Mouse (Mus musculus) forebrain, embryonic 12.5 days (tissue): ENCODE measurements around the gene 1110051M20Rik. TPM values are rescaled to one million over a fixed set of nuclear protein-coding genes. Genes with fewer than 3 reads are reported as not detected.

ENCODE experiments used
- ATAC-seq: fragments of 200-750 bp; cut with Nextera tagmentation; 2 replicates; pipeline ENCODE4 v1.8.0; 2017; ENCODE audit warnings: moderate TSS enrichment; ENCODE audit not compliant: low FRiP score
- H3K27ac ChIP-seq: fragments of 300-500 bp; sonication (generic); 2 replicates; pipeline ENCODE4 v1.5.1; 2016; ENCODE audit warnings: mild to moderate bottlenecking
- H3K27me3 ChIP-seq: fragments of 300-500 bp; sonication (generic); 2 replicates; pipeline ENCODE4 v1.6.1; 2016; ENCODE audit warnings: mild to moderate bottlenecking
- H3K36me3 ChIP-seq: fragments of 300-500 bp; sonication (generic); replicated peaks from 2 replicates; pipeline ENCODE4 v1.6.1; 2016; ENCODE audit warnings: mild to moderate bottlenecking
- H3K4me1 ChIP-seq: fragments of 300-500 bp; sonication (generic); 2 replicates; pipeline ENCODE4 v1.6.1; 2016
- H3K4me2 ChIP-seq: fragments of 300-500 bp; sonication (generic); 2 replicates; pipeline ENCODE4 v1.6.1; 2016; ENCODE audit warnings: mild to moderate bottlenecking, moderate library complexity
- H3K4me3 ChIP-seq: fragments of 300-500 bp; sonication (generic); replicated peaks from 2 replicates; pipeline ENCODE4 v1.5.1; 2016; ENCODE audit warnings: mild to moderate bottlenecking
- H3K9ac ChIP-seq: fragments of 300-500 bp; sonication (generic); 2 replicates; pipeline ENCODE4 v1.6.1; 2016; ENCODE audit warnings: mild to moderate bottlenecking
- H3K9me3 ChIP-seq: fragments of 300-500 bp; sonication (generic); 2 replicates; pipeline ENCODE4 v1.6.1; 2016
- WGBS: fragments of 180-500 bp; shearing (Covaris S2); methylation state at CpG from one replicate; pipeline ENCODE4 v1.1.7; 2016; 5-methylcytosine and 5-hydroxymethylcytosine counted together
- polyA plus RNA-seq: library from polyadenylated mRNA; unstranded; fragments of >200 nt; fragmentation: Nextera tagmentation; extraction: Ambion mirVana; gene quantifications from 2 replicates; pipeline ENCODE4 v1.2.1, GENCODE M21; 2016

Gene 1110051M20Rik
- polyA plus RNA-seq, 1 experiment from 2014 or later = 110 TPM

GRCm38 (mm10) chr2:91439271-91439670, 5.2 kb downstream of the 1110051M20Rik start:
- H3K36me3 ChIP-seq = no peaks in the 10 kb centered on the region
- H3K4me1 ChIP-seq = peaks cover 30% of the 10 kb centered on the region
- H3K27me3 ChIP-seq = peaks cover 8% of the 10 kb centered on the region
- H3K4me3 ChIP-seq = no peak overlapping the region
- WGBS = 88% methylated on average over 10 of the region's 10 CpGs
- no peak overlapping the region for H3K4me2 ChIP-seq
- no peak for ATAC-seq
- H3K9me3 ChIP-seq = no peaks in the 10 kb centered on the region
- no peak overlapping the region for H3K27ac ChIP-seq
- no peak overlapping the region for H3K9ac ChIP-seq

- Histone ChIP-seq H3K4me2 (peak overlapping the region; percentile 0; the same call in 1 of the 2 replicates), H3K9me3 (no peaks in the 10 kb centered on the region), H3K27me3 (peaks cover 12% of the 10 kb centered on the region), H3K36me3 (no peaks in the 10 kb centered on the region), H3K4me3 (no peak overlapping the region), H3K4me1 (peaks cover 24% of the 10 kb centered on the region), H3K27ac (peak overlapping the region; percentile 85), H3K9ac (peak overlapping the region; percentile 29; the same call in 1 of the 2 replicates)
- peak; percentile 77; the same call in 1 of the 2 replicates for ATAC-seq
- 31% methylated on average over 5 of the region's 5 CpGs for WGBS
Observed at GRCm38 (mm10) chr2:91437116-91437815, 7.2 kb downstream of the 1110051M20Rik start.

GRCm38 (mm10) chr2:91436713-91437112, 7.8 kb downstream of the 1110051M20Rik start:
- no peaks in the 10 kb centered on the region for H3K36me3 ChIP-seq
- 38% methylated on average over 8 of the region's 8 CpGs for WGBS
- H3K4me2 ChIP-seq = 0 out of 2 replicates have a peak overlapping the region, but pooled peaks have one; percentile 0
- no peak overlapping the region for H3K9ac ChIP-seq
- peak overlapping the region; percentile 85 for H3K27ac ChIP-seq
- peak; percentile 59; the same call in 1 of the 2 replicates for ATAC-seq
- H3K4me1 ChIP-seq = peaks cover 24% of the 10 kb centered on the region
- no peak overlapping the region for H3K4me3 ChIP-seq
- peaks cover 12% of the 10 kb centered on the region for H3K27me3 ChIP-seq
- H3K9me3 ChIP-seq = no peaks in the 10 kb centered on the region

- Histone ChIP-seq H3K27me3 (peaks cover 22% of the 10 kb centered on the region), H3K36me3 (no peaks in the 10 kb centered on the region), H3K27ac (peak overlapping the region; percentile 83), H3K4me2 (peak overlapping the region; percentile 27), H3K9ac (0 out of 2 replicates have a peak overlapping the region, but pooled peaks have one; percentile 18), H3K9me3 (no peaks in the 10 kb centered on the region), H3K4me3 (no peak overlapping the region), H3K4me1 (peaks cover 35% of the 10 kb centered on the region)
- ATAC-seq = peak; percentile 85
- 10% methylated on average over 6 of the region's 6 CpGs for WGBS
Observed at GRCm38 (mm10) chr2:91430600-91430919, 13.9 kb downstream of the 1110051M20Rik start.

- WGBS = 9% methylated on average over 9 of the region's 9 CpGs
- Histone ChIP-seq H3K36me3 (no peaks in the 10 kb centered on the region), H3K9ac (0 out of 2 replicates have a peak overlapping the region, but pooled peaks have one; percentile 18), H3K27ac (peak overlapping the region; percentile 83), H3K4me3 (no peak overlapping the region), H3K4me2 (peak overlapping the region; percentile 27), H3K4me1 (peaks cover 35% of the 10 kb centered on the region), H3K9me3 (no peaks in the 10 kb centered on the region), H3K27me3 (peaks cover 19% of the 10 kb centered on the region)
- ATAC-seq = peak; percentile 77; the same call in 1 of the 2 replicates
Observed at GRCm38 (mm10) chr2:91429915-91430599, 14.4 kb downstream of the 1110051M20Rik start.

GRCm38 (mm10) chr2:91429146-91429545, 15.4 kb downstream of the 1110051M20Rik start:
- Histone ChIP-seq H3K27me3 (peaks cover 20% of the 10 kb centered on the region), H3K36me3 (no peaks in the 10 kb centered on the region), H3K4me2 (no peak overlapping the region; the same call in 1 of the 2 replicates), H3K9ac (no peak overlapping the region), H3K4me1 (peaks cover 35% of the 10 kb centered on the region), H3K9me3 (no peaks in the 10 kb centered on the region), H3K27ac (peak overlapping the region; percentile 83; the same call in 1 of the 2 replicates), H3K4me3 (no peak overlapping the region)
- ATAC-seq = no peak
- 82% methylated on average over 3 of the region's 3 CpGs for WGBS

GRCm38 (mm10) chr2:91426321-91426720, 18.2 kb downstream of the 1110051M20Rik start:
- Histone ChIP-seq H3K4me3 (no peak overlapping the region), H3K4me2 (no peak overlapping the region), H3K4me1 (peaks cover 33% of the 10 kb centered on the region), H3K27me3 (peaks cover 16% of the 10 kb centered on the region), H3K9ac (no peak overlapping the region), H3K36me3 (peaks cover 7% of the 10 kb centered on the region), H3K27ac (no peak overlapping the region), H3K9me3 (no peaks in the 10 kb centered on the region)
- ATAC-seq = no peak
- WGBS = 86% methylated on average over 1 of the region's 1 CpGs

- H3K4me1 ChIP-seq = peaks cover 11% of the 10 kb centered on the region
Observed at GRCm38 (mm10) chr2:91424061-91424720, 20.3 kb downstream of the 1110051M20Rik start.

GRCm38 (mm10) chr2:91421641-91422040, 22.9 kb downstream of the 1110051M20Rik start:
- no peak for ATAC-seq
- Histone ChIP-seq H3K36me3 (peaks cover 26% of the 10 kb centered on the region), H3K27ac (no peak overlapping the region), H3K27me3 (peaks cover 9% of the 10 kb centered on the region; the same call in 1 of the 2 replicates), H3K9ac (no peak overlapping the region), H3K4me3 (no peak overlapping the region), H3K4me2 (no peak overlapping the region), H3K9me3 (no peaks in the 10 kb centered on the region), H3K4me1 (peaks cover 6% of the 10 kb centered on the region)
- WGBS = 43% methylated on average over 5 of the region's 5 CpGs

More at GRCm38 (mm10) chr2:91424061-91424720, 20.3 kb downstream of the 1110051M20Rik start:
- no peak overlapping the region for H3K27ac ChIP-seq
- no peak for ATAC-seq
- no peak overlapping the region for H3K9ac ChIP-seq
- H3K9me3 ChIP-seq = no peaks in the 10 kb centered on the region
- peaks cover 26% of the 10 kb centered on the region for H3K36me3 ChIP-seq
- H3K4me2 ChIP-seq = no peak overlapping the region
- no peak overlapping the region for H3K4me3 ChIP-seq
- WGBS = 78% methylated on average over 7 of the region's 7 CpGs
- H3K27me3 ChIP-seq = peaks cover 16% of the 10 kb centered on the region

GRCm38 (mm10) chr2:91413811-91414210, 30.7 kb downstream of the 1110051M20Rik start:
- H3K9me3 ChIP-seq = no peaks in the 10 kb centered on the region
- H3K27ac ChIP-seq = no peak overlapping the region
- 0 out of 2 replicates have a peak, but pooled peaks cover 7% of the 10 kb centered on the region for H3K27me3 ChIP-seq
- WGBS = 87% methylated on average over 1 of the region's 1 CpGs
- 0 out of 2 replicates have a peak, but pooled peaks cover 3% of the 10 kb centered on the region for H3K4me1 ChIP-seq
- H3K4me2 ChIP-seq = no peak overlapping the region
- H3K4me3 ChIP-seq = no peak overlapping the region
- H3K9ac ChIP-seq = no peak overlapping the region
- H3K36me3 ChIP-seq = no peaks in the 10 kb centered on the region
- no peak for ATAC-seq

GRCm38 (mm10) chr2:91412361-91412760, 32.1 kb downstream of the 1110051M20Rik start:
- 0 out of 2 replicates have a peak, but pooled peaks cover 3% of the 10 kb centered on the region for H3K4me1 ChIP-seq
- ATAC-seq = no peak
- no peaks in the 10 kb centered on the region for H3K36me3 ChIP-seq
- no peak overlapping the region for H3K9ac ChIP-seq
- H3K9me3 ChIP-seq = no peaks in the 10 kb centered on the region
- no peak overlapping the region for H3K4me3 ChIP-seq
- H3K27me3 ChIP-seq = 0 out of 2 replicates have a peak, but pooled peaks cover 7% of the 10 kb centered on the region
- H3K4me2 ChIP-seq = no peak overlapping the region
- 69% methylated on average over 5 of the region's 5 CpGs for WGBS
- H3K27ac ChIP-seq = no peak overlapping the region

GRCm38 (mm10) chr2:91411473-91411872, 33.0 kb downstream of the 1110051M20Rik start:
- Histone ChIP-seq H3K4me1 (0 out of 2 replicates have a peak, but pooled peaks cover 3% of the 10 kb centered on the region), H3K36me3 (no peaks in the 10 kb centered on the region), H3K4me2 (no peak overlapping the region), H3K9ac (no peak overlapping the region), H3K4me3 (no peak overlapping the region), H3K9me3 (no peaks in the 10 kb centered on the region), H3K27me3 (0 out of 2 replicates have a peak, but pooled peaks cover 7% of the 10 kb centered on the region), H3K27ac (no peak overlapping the region)
- WGBS = 77% methylated on average over 2 of the region's 2 CpGs
- no peak for ATAC-seq
